Mouse (Mus musculus) intestine, embryonic 15.5 days (tissue): ENCODE data around the gene Wnt7a. TPM values are rescaled to one million over a fixed set of nuclear protein-coding genes. Genes with fewer than 3 reads are reported as not detected.

ENCODE experiments used
- ATAC-seq: fragments of 200-750 bp; cut with Nextera tagmentation; 2 replicates; pipeline ENCODE4 v1.8.0; 2017; ENCODE audit warnings: moderate TSS enrichment, moderate library complexity
- H3K27ac ChIP-seq: fragments of 300-500 bp; sonication (generic); 2 replicates; pipeline ENCODE4 v1.5.1; 2015; ENCODE audit warnings: mild to moderate bottlenecking, inconsistent platforms
- H3K27me3 ChIP-seq: fragments of 300-500 bp; sonication (generic); replicated peaks from 2 replicates; pipeline ENCODE4 v1.6.1; 2015; ENCODE audit warnings: inconsistent platforms
- H3K36me3 ChIP-seq: fragments of 300-500 bp; sonication (generic); 2 replicates; pipeline ENCODE4 v1.6.1; 2015; ENCODE audit warnings: inconsistent platforms
- H3K4me1 ChIP-seq: fragments of 300-500 bp; sonication (generic); replicated peaks from 2 replicates; pipeline ENCODE4 v1.6.1; 2015; ENCODE audit warnings: inconsistent platforms
- H3K4me2 ChIP-seq: fragments of 300-500 bp; sonication (generic); replicated peaks from 2 replicates; pipeline ENCODE4 v1.6.1; 2015; ENCODE audit warnings: mild to moderate bottlenecking, inconsistent platforms
- H3K4me3 ChIP-seq: fragments of 300-500 bp; sonication (generic); replicated peaks from 2 replicates; pipeline ENCODE4 v1.5.1; 2015; ENCODE audit warnings: inconsistent platforms
- H3K9ac ChIP-seq: fragments of 300-500 bp; sonication (generic); 2 replicates; pipeline ENCODE4 v1.6.1; 2015; ENCODE audit warnings: inconsistent platforms
- H3K9me3 ChIP-seq: fragments of 300-500 bp; sonication (generic); 2 replicates; pipeline ENCODE4 v1.6.1; 2016; ENCODE audit warnings: inconsistent platforms
- WGBS: fragments of 180-500 bp; shearing (Covaris S2); methylation state at CpG from one replicate; pipeline ENCODE4 v1.1.7; 2015; 5-methylcytosine and 5-hydroxymethylcytosine counted together
- polyA plus RNA-seq: library from polyadenylated mRNA; unstranded; fragments of >200 nt; fragmentation: Nextera tagmentation; extraction: Ambion mirVana; gene quantifications from 2 replicates; pipeline ENCODE4 v1.2.1, GENCODE M21; 2015

Gene Wnt7a
- polyA plus RNA-seq, 1 experiment from 2014 or later, result not detected

GRCm38 (mm10) chr6:91379871-91380270, 31.3 kb downstream of the Wnt7a start:
- no peak overlapping the region for H3K4me2 ChIP-seq
- H3K36me3 ChIP-seq, result no peaks in the 10 kb centered on the region
- H3K9me3 ChIP-seq, result no peaks in the 10 kb centered on the region
- no peak overlapping the region for H3K4me3 ChIP-seq
- no peak overlapping the region for H3K9ac ChIP-seq
- 66% methylated on average over 4 of the region's 4 CpGs for WGBS
- no peak for ATAC-seq
- no peak overlapping the region for H3K27ac ChIP-seq
- no peaks in the 10 kb centered on the region; the same call in 1 of the 2 replicates for H3K27me3 ChIP-seq
- no peaks in the 10 kb centered on the region for H3K4me1 ChIP-seq

DNA sequence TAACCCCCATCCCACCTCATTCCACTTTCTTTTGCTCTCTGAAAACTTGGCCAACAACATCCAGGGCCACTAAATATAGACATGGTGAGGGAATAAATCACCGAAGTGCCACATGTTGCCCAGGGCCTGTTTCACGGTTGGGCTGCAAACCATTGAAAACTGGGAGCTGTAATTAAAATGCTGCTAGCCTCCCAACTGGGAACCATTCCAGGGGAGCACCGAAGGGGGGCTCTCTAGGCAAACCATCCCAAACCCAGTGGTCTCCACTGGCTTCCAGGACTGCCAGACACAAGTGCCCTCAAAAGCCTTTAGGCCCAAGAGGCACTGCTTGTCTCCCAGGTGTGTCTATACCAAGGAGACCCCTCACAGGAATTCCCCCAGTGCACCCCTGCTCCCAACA, 31.9 kb downstream of the Wnt7a start:
- ATAC-seq, result no peak
- H3K36me3 ChIP-seq, result no peaks in the 10 kb centered on the region
- H3K27me3 ChIP-seq, result no peaks in the 10 kb centered on the region; the same call in 1 of the 2 replicates
- no peak overlapping the region for H3K9ac ChIP-seq
- H3K4me2 ChIP-seq, result no peak overlapping the region
- no peak overlapping the region for H3K4me3 ChIP-seq
- H3K27ac ChIP-seq, result no peak overlapping the region
- H3K4me1 ChIP-seq, result no peaks in the 10 kb centered on the region
- 73% methylated on average over 3 of the region's 3 CpGs for WGBS
- no peaks in the 10 kb centered on the region for H3K9me3 ChIP-seq

DNA sequence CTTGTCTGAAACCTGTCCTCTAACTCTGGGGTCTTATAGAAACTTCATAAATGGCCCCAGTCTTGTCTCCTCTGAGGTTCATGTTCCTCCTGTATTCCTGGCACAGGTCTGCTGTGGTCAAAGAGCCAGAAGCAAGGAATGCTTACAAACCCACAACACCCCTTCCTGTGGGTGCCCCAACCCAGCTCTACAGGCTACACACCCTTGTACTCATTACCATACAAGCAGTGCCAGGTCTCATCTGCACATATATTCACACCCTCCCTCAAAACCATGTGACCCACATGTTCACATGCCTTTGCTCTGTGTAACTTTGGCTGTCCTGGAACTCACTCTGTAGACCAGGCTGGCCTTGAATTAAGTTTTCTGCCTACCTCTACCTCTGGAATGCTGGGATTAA, 38.2 kb downstream of the Wnt7a start:
- H3K27me3 ChIP-seq, result no peaks in the 10 kb centered on the region
- no peaks in the 10 kb centered on the region for H3K4me1 ChIP-seq
- no peak for ATAC-seq
- H3K9ac ChIP-seq, result no peak overlapping the region
- H3K27ac ChIP-seq, result no peak overlapping the region
- H3K4me3 ChIP-seq, result no peak overlapping the region
- H3K9me3 ChIP-seq, result no peaks in the 10 kb centered on the region
- no peak overlapping the region for H3K4me2 ChIP-seq
- no peaks in the 10 kb centered on the region for H3K36me3 ChIP-seq

DNA sequence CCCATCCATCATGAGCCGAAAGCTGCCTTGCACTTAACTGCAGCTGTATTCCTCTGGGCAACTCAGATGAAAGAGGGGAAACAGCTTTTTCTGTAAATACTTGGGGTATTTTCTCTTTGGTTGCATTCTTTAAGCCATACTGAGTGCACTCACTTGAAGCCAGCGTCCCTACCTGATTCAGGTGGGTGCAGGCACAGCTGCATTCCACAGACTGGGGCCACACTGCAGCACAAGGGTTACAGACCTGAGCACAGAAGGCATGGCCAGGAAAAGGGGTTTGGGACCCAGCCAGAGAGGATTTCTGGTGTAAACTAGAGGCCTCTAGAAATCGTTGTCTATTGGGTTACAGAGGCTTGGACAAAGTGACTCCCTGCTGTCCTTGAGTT, 38.6 kb downstream of the Wnt7a start:
- Histone ChIP-seq H3K27ac (no peak overlapping the region), H3K4me3 (no peak overlapping the region), H3K9me3 (no peaks in the 10 kb centered on the region), H3K4me2 (no peak overlapping the region), H3K4me1 (no peaks in the 10 kb centered on the region), H3K27me3 (no peaks in the 10 kb centered on the region), H3K36me3 (no peaks in the 10 kb centered on the region), H3K9ac (no peak overlapping the region)
- ATAC-seq, result no peak
- 15% methylated on average over 3 of the region's 3 CpGs for WGBS

GRCm38 (mm10) chr6:91371912-91372585, 39.1 kb downstream of the Wnt7a start:
- 0 out of 2 replicates have a peak, but pooled peaks have one; percentile 34 for ATAC-seq
- no peaks in the 10 kb centered on the region for H3K36me3 ChIP-seq
- no peaks in the 10 kb centered on the region for H3K9me3 ChIP-seq
- H3K4me2 ChIP-seq, result no peak overlapping the region
- H3K27ac ChIP-seq, result no peak overlapping the region
- no peak overlapping the region for H3K4me3 ChIP-seq
- H3K27me3 ChIP-seq, result no peaks in the 10 kb centered on the region
- H3K4me1 ChIP-seq, result no peaks in the 10 kb centered on the region
- no peak overlapping the region for H3K9ac ChIP-seq

DNA sequence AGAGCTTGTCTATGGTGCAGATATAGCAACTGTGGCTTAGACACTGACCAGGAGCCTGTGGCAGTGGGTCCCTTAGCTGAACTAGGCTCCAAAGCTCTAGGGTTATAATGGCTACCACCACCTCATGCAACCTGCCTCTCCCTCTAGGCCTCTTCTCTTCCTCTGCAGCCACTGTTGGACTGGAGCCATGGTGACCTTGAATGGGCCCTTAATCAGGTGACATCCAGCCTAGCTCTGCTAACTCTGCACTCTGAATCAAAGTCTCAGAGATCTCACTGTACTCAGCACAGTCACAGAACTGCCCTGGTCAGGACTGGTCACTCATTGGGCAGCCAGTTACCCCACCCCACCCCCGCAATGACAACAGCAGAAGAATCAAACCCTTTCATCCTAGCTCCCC, 44.4 kb downstream of the Wnt7a start:
- H3K4me1 ChIP-seq, result no peaks in the 10 kb centered on the region
- no peak overlapping the region for H3K27ac ChIP-seq
- no peaks in the 10 kb centered on the region for H3K36me3 ChIP-seq
- WGBS, result 93% methylated on average over 1 of the region's 1 CpGs
- H3K9me3 ChIP-seq, result no peaks in the 10 kb centered on the region
- H3K4me3 ChIP-seq, result no peak overlapping the region
- no peak for ATAC-seq
- H3K9ac ChIP-seq, result no peak overlapping the region
- H3K4me2 ChIP-seq, result no peak overlapping the region
- H3K27me3 ChIP-seq, result no peaks in the 10 kb centered on the region

DNA sequence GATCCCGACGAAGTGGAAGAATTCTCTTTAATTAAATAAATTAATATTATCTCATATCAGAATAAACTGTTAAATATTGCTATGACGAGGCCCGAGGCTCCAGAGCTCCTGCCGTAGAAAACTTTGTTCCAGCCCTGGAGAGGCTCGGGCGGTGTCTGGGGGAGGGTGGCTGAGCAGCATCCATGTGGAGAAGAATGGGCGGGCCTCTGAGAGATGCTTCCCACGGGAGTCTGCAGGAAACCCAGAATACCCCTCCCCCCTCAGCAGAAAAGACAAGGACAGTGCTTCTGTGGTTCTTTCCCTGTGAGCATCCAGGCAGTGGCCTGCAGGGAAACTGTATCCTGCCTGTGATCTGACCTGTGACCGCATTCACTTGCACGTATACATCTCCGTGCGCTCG, 45.7 kb downstream of the Wnt7a start:
- no peak for ATAC-seq
- Histone ChIP-seq H3K9me3 (no peaks in the 10 kb centered on the region), H3K4me1 (no peaks in the 10 kb centered on the region), H3K4me3 (no peak overlapping the region), H3K27me3 (no peaks in the 10 kb centered on the region), H3K4me2 (no peak overlapping the region), H3K9ac (no peak overlapping the region), H3K36me3 (no peaks in the 10 kb centered on the region), H3K27ac (no peak overlapping the region)
- 56% methylated on average over 14 of the region's 14 CpGs for WGBS

GRCm38 (mm10) chr6:91362756-91363155, 48.4 kb downstream of the Wnt7a start:
- ATAC-seq, result no peak
- Histone ChIP-seq H3K36me3 (no peaks in the 10 kb centered on the region), H3K9me3 (no peaks in the 10 kb centered on the region), H3K4me1 (no peaks in the 10 kb centered on the region), H3K4me3 (no peak overlapping the region), H3K4me2 (no peak overlapping the region), H3K9ac (no peak overlapping the region), H3K27ac (no peak overlapping the region), H3K27me3 (no peaks in the 10 kb centered on the region)
- 83% methylated on average over 2 of the region's 2 CpGs for whole genome bisulfite sequencing

DNA sequence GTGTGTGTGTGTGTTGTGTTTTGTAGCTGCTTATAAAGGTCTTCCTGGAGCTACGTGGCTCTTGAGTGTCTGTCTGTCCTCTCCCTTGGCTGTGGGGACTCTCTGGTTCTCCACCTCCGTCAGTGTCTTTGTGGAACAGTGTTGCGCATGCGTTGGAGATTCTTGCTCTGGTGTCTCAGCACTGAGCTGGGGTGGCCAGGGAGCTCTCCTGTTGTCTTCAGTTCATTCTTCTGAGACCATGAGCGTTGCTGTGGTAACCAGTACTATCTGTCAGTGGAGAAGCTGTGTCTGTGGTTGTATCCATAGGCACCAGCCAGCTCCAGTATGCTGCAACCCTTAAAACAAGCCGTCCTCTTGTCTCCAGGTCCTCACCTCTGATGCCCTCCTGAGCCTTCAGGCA, 50.2 kb downstream of the Wnt7a start:
- H3K27ac ChIP-seq, result no peak overlapping the region
- no peaks in the 10 kb centered on the region for H3K36me3 ChIP-seq
- no peaks in the 10 kb centered on the region for H3K9me3 ChIP-seq
- H3K9ac ChIP-seq, result no peak overlapping the region
- ATAC-seq, result no peak
- H3K4me2 ChIP-seq, result no peak overlapping the region
- no peaks in the 10 kb centered on the region for H3K27me3 ChIP-seq
- no peaks in the 10 kb centered on the region for H3K4me1 ChIP-seq
- H3K4me3 ChIP-seq, result no peak overlapping the region
- 82% methylated on average over 6 of the region's 6 CpGs for WGBS

GRCm38 (mm10) chr6:91360371-91360690, 50.8 kb downstream of the Wnt7a start:
- H3K36me3 ChIP-seq, result no peaks in the 10 kb centered on the region
- H3K9ac ChIP-seq, result no peak overlapping the region
- H3K27ac ChIP-seq, result no peak overlapping the region
- no peak overlapping the region for H3K4me2 ChIP-seq
- ATAC-seq, result no peak
- H3K9me3 ChIP-seq, result no peaks in the 10 kb centered on the region
- no peaks in the 10 kb centered on the region for H3K4me1 ChIP-seq
- no peaks in the 10 kb centered on the region for H3K27me3 ChIP-seq
- WGBS, result 92% methylated on average over 4 of the region's 4 CpGs
- no peak overlapping the region for H3K4me3 ChIP-seq

- Histone ChIP-seq H3K4me3 (no peak overlapping the region), H3K36me3 (no peaks in the 10 kb centered on the region), H3K4me1 (no peaks in the 10 kb centered on the region), H3K27ac (no peak overlapping the region), H3K4me2 (no peak overlapping the region), H3K27me3 (no peaks in the 10 kb centered on the region), H3K9ac (no peak overlapping the region), H3K9me3 (no peaks in the 10 kb centered on the region)
- no peak for ATAC-seq
- 79% methylated on average over 7 of the region's 7 CpGs for WGBS
Measured at GRCm38 (mm10) chr6:91359672-91360370, 51.3 kb downstream of the Wnt7a start.

DNA sequence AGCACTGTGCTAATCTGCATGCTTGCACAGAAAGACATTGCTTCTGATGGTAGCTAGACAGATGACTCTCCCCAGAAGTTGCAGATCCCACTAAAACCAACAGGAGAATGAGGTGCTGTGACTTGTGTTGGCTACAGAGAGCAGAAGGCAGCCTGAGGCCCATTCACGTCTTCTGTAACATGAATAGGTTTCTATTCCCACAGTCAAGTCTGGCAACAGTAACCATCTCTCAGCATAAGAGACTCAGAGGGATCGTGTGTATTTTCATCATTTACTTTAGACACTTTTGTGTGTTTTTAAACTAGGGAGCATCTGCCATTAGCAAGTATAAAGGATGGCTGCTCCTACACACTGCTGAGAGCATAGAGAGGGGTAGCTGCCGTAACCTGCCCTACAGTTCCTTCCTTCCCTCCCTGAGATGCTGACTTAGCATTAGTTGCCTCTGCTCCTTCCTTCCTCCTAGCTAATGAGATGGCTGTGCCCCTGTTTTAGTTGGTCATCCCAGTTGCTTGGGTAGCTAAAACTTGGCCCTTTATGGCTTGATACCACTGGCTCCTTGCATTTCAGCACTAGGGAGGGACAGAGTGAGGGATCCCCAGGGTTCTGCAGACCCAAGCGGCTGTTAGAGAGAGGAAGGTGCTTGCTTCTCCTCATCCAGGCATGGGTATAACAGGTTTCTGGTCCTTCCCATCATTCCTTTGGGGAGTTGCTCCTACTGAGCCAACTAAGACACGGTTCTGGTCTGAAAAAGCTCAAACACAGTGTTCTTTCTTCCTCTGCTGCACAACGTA, 52.1 kb downstream of the Wnt7a start:
- Histone ChIP-seq H3K27me3 (no peaks in the 10 kb centered on the region), H3K9ac (no peak overlapping the region), H3K4me3 (no peak overlapping the region), H3K4me2 (no peak overlapping the region), H3K9me3 (no peaks in the 10 kb centered on the region), H3K27ac (no peak overlapping the region), H3K4me1 (no peaks in the 10 kb centered on the region), H3K36me3 (no peaks in the 10 kb centered on the region)
- ATAC-seq, result no peak
- WGBS, result 82% methylated on average over 6 of the region's 6 CpGs

- no peak for ATAC-seq
- H3K27me3 ChIP-seq, result no peaks in the 10 kb centered on the region
- no peak overlapping the region for H3K9ac ChIP-seq
- no peak overlapping the region for H3K4me2 ChIP-seq
- no peaks in the 10 kb centered on the region for H3K36me3 ChIP-seq
- H3K4me3 ChIP-seq, result no peak overlapping the region
- H3K4me1 ChIP-seq, result no peaks in the 10 kb centered on the region
- H3K9me3 ChIP-seq, result no peaks in the 10 kb centered on the region
- H3K27ac ChIP-seq, result no peak overlapping the region
- 50% methylated on average over 2 of the region's 2 CpGs for WGBS
Measured at GRCm38 (mm10) chr6:91358394-91358793, 52.8 kb downstream of the Wnt7a start.
